Mouse (Mus musculus): Measurements from ENCODE around the gene Tuba1a.
"Not testable (repeated sequence)": the region's sequence is repeated elsewhere in the genome, so short reads cannot be mapped to it uniquely, and the experiment has no call there.

The Tuba1a gene

DNA sequence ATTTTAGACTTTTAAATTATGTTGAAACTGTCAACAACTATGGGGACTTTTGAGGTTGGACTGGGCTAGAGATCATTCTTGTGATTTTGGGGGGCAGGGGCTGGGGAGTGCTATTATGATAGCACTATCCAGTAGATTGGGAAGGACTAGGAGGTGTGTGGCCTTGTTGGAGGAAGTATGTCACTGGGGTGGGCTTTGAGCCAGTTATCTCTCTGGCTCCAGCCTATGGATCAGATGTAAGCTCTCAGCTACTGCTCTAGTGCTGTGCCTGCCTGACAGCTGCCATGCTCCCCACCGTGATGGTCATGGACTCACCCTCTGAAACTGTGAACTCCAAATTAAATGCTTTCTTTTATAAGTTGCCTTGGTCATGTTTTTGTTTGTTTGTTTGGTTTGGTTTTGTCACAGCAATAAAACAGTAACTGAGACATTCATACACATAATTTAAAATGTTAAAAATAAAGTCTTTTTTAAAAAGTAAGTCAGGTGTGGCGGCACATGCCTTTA lies 30.4 kb downstream of the Tuba1a start:
- DNase-seq (ENCODE audit: low read depth), result no peak

DNA sequence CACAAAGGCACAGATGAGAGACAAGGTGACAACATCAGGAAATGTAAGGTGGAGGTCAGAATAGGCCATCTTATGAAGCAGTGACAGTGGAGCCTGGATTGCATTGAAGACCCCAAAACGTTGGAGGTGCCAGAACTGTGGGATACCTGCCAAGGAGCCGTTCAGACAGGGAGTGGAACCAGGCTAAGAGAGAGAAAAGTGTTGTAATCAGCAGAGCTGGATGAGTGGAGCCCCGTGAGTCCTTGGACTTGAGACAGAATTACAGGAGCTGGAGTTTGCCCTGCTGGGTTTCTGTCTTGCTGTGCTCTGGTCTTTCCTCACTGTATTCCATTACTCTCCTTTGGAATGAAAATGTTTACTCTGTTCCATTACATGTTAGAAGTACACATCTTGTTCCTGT lies 30.9 kb downstream of the Tuba1a start:
- DNase-seq (ENCODE audit: low read depth), result no peak

DNA sequence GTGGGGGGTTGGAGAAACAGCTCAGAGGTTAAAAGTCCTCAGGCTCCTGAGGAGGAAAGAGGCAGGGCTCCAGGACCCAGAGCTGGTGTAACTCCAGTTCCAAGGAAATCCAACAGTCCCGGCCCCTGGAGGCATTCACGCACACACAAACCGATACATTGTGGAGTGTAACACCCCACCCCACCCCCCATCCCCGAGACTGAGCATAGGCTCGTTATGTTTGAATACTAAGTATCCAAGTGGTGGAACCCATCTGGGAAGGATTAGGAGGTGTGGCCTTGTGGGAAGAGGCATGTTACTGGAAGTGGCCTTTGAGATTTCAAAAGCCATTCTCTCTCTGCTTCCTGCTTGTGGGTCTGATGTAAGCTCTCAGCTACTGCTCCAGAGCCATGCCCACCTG lies 32.0 kb downstream of the Tuba1a start:
- DNase-seq (ENCODE audit: low read depth), result no peak

DNA sequence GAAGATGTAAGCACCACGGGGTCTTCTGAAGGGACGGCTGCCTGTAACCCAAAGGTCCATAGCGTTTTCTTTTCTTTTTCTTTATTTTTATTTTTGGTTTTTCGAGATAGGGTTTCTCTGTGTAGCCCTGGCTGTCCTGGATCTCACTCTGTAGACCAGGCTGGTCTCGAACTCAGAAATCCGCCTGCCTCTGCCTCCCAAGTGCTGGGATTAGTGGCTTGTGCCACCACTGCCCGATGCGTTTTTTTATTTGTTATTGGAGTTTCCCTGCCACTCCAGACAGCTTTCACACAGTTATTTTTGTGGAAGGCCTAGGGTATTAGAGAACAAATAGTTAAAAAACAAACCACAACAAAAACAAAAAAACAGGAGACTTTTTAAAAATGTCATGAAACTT lies 35.0 kb downstream of the Tuba1a start:
- not testable (repeated sequence) for DNase-seq (ENCODE audit: low read depth)

DNA sequence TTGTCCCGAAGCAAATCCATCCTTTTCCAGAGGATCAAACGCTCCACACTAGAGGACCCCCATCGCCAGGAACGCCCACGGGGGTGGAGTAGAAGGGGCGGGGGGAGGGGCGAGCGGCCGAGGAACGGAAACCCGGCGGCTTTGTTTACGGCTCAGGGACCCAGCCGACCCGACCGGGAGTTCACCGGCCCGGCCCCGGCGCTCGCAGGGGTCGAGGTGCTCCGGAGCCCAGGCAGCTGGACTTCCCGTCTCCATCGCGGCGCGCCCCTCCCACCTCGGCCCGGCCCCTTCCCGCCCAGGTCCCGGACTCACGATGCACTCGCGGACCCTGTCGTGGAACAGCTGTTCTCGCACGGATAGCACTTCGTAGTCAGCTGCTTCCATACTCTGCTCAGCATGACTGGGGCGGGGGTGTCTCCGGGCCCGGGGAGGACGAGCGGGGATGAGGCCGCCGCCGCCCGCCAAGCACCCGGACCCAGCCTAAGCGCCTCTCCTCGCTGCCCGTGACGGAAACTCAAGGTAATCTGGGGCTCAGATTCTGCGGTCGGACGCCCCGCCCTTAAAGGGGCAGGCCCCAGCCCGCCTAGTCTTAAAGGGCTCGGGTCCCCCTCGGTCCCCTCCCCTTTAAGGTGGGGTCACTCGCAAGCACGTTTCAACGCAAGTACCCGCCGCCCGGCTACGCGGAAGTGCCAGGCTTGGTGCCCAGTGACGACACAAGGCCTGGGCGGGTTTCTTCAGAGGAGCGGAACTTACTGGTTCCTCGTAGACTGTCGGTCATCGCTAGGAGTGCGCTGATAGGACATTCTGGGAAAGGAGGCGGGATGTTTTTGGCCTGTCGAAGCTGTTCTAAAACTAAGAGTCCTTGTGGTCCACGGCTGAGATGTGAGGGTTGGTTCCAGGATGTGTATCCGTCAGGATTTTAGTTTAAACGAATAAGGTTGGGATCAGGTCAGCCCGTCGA lies 35.7 kb downstream of the Tuba1a start, which contains the start of gene Lmbr1l:
Gene Lmbr1l (minus strand): TSS at position 694 of the 961 bp plus-strand sequence.
- peak; percentile 100 for DNase-seq (ENCODE audit: low read depth)

DNA sequence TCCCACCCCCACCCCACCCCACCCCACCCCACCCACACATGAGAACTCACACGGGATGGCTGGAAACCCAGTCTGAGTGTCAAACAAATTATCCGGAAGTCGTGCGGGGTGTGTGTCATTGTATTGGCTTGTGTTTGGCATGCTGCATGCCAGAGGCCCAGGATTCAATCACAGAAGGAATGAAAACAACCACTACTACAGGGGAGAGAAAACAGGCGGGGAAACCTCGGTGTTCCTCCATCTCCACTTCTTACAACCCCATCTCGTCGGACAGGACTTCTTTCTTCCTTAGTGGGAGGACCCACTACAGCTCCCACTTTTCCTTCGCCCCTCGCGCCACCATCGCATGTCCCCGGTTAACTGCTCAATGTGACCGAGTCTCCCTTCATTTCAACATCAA lies 36.4 kb downstream of the Tuba1a start:
- DNase-seq (ENCODE audit: low read depth), result no peak

DNA sequence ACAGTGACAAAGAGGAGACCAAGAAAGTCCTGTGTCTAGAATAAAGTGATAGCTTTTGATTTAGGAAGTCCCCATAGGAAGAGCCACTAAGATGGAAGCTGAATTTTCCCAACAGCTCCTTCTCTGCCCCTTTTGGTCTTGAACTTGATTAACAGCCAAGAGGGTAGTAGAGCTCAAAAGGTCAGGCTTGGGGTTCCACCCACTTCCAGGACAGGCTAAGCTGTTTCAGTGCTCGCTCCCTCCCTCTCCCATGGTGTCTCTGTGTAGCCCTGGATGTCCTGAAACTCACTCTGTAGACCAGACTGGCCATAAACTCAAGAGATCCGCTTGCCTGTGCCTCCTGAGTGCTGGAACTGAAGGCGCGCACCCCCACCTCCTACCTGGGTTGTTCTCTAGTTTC lies 37.5 kb downstream of the Tuba1a start:
- no peak for DNase-seq (ENCODE audit: low read depth)

DNA sequence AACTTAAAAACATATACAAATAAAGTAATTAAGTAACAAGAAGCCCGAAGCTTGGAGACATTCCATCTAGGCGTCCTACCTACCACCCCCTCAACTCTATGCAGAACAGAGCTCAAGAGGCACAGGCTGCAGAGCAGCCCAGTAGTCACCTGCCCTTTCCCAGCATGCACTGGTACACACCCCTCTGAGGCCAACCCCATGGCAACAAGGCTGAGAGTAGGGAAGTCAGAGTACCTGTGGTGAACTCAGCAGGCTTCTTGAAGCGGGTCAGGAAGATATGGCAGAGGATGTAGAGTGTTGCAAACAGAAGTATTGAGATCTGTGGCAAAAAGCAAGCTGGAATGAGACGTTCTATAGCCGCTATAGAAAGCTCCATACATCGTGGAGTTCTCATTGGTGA lies 38.6 kb downstream of the Tuba1a start:
- no peak for DNase-seq (ENCODE audit: low read depth)

DNA sequence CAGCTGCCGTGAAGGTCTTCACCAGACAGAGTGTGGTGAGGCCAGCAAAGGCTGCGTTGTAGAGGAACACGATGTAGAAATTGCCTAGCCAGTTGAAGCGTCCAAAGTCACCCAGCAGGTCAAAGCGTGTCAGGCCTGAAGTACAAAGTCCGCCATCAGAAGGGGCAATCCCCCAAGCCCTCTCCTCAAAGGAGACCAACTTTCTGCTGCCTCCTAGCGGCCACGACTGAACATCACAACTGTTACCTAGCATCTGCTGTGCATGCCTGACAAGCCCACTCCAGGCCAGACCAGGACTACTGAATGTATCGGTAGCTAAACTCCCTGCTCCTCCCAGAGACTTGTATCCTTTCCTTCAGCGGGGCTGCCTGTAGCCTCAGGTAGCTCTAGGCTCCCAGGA lies 48.8 kb downstream of the Tuba1a start:
- DNase-seq (ENCODE audit: low read depth), result no peak

DNA sequence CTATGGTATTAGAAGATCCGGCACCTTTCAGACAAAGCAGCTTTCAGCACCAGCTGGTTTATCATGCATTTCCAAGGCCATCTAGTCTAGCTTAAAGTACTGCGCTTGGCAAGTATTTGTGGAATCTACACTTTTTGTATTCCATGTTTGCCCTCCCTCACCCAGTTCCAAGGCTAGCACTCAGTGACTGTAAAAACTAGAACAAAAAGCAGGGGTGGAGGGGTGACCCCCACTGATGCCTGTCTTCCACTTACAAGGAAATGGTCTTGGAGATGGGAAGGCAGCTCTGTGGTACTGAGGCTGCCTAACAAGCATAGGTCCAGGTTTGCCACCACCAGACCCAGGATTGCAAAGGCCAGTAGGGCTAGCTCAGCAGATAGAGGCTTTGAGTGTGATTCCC lies 50.9 kb downstream of the Tuba1a start:
- DNase-seq (ENCODE audit: low read depth), result no peak

DNA sequence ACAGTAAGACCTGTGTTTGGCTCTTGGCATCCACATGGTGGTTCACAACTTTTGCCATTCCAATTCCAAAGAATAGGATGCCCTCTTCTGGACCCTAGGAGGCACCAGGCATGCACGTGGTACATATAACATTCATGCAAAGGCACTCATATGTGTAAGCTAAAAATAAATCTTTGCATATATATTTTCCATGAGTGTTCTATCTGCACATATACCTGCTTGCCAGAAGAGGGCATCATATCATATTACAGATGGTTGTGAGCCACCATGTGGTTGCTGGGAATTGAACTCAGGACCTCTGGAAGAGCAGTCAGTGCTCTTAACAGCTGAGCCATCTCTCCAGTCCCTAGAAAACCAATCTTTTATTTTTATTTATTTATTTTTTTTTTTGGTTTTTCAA lies 52.0 kb downstream of the Tuba1a start:
- no peak for DNase-seq (ENCODE audit: low read depth)
